Mouse (Mus musculus): ENCODE results near the gene Ttc23l. TPM values are rescaled to one million over a fixed set of nuclear protein-coding genes. Genes with fewer than 3 reads are reported as not detected.
"Not testable (repeated sequence)": the region's sequence is repeated elsewhere in the genome, so short reads cannot be mapped to it uniquely, and the experiment has no call there.

Gene Ttc23l
- polyA plus RNA-seq, 1 experiment from 2014 or later: not detected

DNA sequence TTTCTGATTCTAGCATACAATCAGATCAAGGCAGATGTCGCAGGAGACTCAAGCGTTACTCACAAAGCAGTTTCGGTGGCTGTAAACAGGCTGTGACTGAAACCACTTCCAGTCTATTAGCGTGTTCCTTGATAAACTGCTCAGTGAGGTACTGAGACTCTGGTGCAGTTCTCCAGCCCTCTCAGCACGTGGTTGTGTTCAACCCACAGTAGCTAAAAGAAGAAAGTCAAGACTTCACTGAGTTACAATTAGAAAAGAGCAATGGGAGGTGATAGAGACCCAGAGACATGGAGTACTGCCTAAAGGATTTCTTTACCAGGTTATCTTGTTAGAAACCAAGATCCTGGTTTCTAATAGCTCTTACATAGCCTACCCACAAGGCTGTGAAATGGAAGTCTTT, 58.9 kb downstream of the Ttc23l start:
- no peak overlapping the region for H3K4me3 ChIP-seq (replicated peaks; ENCODE audit: low read depth, low read length)
- H3K4me1 ChIP-seq (replicated peaks; ENCODE audit: insufficient read depth, low read length): no peaks in the 10 kb centered on the region
- no peaks in the 10 kb centered on the region for H3K9me3 ChIP-seq (replicated peaks; ENCODE audit: low read length)
- DNase-seq (ENCODE audit: low spot score) (no peak), ATAC-seq (replicated peaks; ENCODE audit: low FRiP score, low read depth) (no peak)
- H3K9ac ChIP-seq (ENCODE audit: low read depth, low read length): no peak overlapping the region
- no peak overlapping the region for H3K4me2 ChIP-seq (ENCODE audit: low read length)
- WGBS: 74% methylated on average over 5 of the region's 5 CpGs
- no peak for TF ChIP-seq CTCF (IDR thresholded peaks at IDR 0.05; ENCODE audit: low read depth)
- no peak overlapping the region for H3K27ac ChIP-seq
- H3K27me3 ChIP-seq (ENCODE audit: insufficient read depth, low read length): no peaks in the 10 kb centered on the region
- no peaks in the 10 kb centered on the region for H3K36me3 ChIP-seq (ENCODE audit: insufficient read depth, low read length)

DNA sequence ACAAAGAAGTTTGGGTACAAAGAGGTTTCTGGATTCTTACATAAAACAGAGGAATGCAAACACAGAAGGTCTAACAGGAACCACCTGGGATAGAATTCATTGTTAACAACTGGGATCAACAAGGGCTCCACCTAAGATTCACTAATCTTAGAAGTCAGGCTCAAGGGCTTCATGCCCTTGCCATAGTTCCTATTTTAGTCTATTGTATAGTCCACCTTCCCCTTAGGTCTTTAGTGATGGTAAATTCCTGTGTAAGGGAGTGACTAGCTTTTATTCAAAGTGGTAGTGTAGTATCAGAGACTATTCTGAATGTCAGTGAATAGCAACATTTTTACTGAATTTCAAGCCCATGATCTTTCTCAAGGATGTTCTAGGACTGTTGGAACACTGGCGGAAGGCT, 61.8 kb downstream of the Ttc23l start:
- H3K9ac ChIP-seq (ENCODE audit: low read depth, low read length); H3K4me2 ChIP-seq (ENCODE audit: low read length); H3K4me3 ChIP-seq (replicated peaks; ENCODE audit: low read depth, low read length); H3K4me1 ChIP-seq (replicated peaks; ENCODE audit: insufficient read depth, low read length); DNase-seq (ENCODE audit: low spot score); H3K9me3 ChIP-seq (replicated peaks; ENCODE audit: low read length); H3K36me3 ChIP-seq (ENCODE audit: insufficient read depth, low read length); H3K27me3 ChIP-seq (ENCODE audit: insufficient read depth, low read length); H3K27ac ChIP-seq; ATAC-seq (replicated peaks; ENCODE audit: low FRiP score, low read depth): not testable (repeated sequence)
- WGBS: 97% methylated on average over 1 of the region's 1 CpGs

DNA sequence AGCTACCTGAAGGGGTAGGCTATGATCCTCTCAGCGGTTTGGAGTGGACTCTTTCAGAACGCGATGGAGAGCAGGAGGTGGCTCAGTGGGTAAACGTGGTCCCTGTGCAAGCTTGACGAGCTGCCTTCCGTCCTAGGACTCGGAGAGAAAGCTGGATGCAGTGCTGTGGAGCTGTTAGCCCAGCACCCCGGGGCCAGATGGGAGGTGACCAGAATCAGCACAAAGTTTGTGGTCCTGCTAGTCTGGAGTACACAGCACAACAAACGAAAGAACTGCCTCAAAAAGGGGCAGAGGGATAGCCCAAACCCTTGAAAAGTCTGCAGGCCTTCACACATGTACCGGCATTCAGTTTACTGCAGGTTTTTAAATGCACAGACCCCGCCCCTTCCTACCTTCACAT, 62.5 kb downstream of the Ttc23l start:
- Histone ChIP-seq H3K9me3 (replicated peaks; ENCODE audit: low read length) (no peaks in the 10 kb centered on the region), H3K4me3 (replicated peaks; ENCODE audit: low read depth, low read length) (no peak overlapping the region), H3K36me3 (ENCODE audit: insufficient read depth, low read length) (peaks cover 4% of the 10 kb centered on the region; the same call in 1 of the 2 replicates), H3K27ac (no peak overlapping the region), H3K4me2 (ENCODE audit: low read length) (no peak overlapping the region), H3K27me3 (ENCODE audit: insufficient read depth, low read length) (no peaks in the 10 kb centered on the region), H3K4me1 (replicated peaks; ENCODE audit: insufficient read depth, low read length) (no peaks in the 10 kb centered on the region), H3K9ac (ENCODE audit: low read depth, low read length) (no peak overlapping the region)
- DNase-seq (ENCODE audit: low spot score): no peak
- ATAC-seq (replicated peaks; ENCODE audit: low FRiP score, low read depth): no peak
- no peak for TF ChIP-seq CTCF (IDR thresholded peaks at IDR 0.05; ENCODE audit: low read depth)
- WGBS: 93% methylated on average over 11 of the region's 11 CpGs

DNA sequence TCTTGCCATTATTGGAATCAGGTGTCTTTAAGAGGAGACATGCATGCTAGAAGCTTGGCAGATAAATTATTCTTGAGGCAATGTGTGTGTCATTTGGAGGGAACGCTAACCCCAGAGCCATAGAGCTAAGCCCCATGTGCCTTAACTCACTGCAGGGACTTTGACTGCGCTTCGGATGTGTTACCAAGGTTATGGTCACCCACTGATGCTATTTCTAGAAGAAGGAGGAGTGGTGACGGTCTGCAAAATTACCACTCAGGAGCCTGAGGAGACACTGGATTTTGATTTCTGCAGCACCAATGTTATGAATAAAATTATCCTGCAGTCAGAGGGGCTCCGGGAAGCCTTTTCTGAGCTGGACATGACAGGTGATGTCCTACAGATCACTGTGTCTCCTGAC, 68.4 kb downstream of the Ttc23l start:
- H3K9ac ChIP-seq (ENCODE audit: low read depth, low read length): no peak overlapping the region
- no peak for TF ChIP-seq CTCF (IDR thresholded peaks at IDR 0.05; ENCODE audit: low read depth)
- peaks cover 9% of the 10 kb centered on the region; the same call in 1 of the 2 replicates for H3K36me3 ChIP-seq (ENCODE audit: insufficient read depth, low read length)
- ATAC-seq (replicated peaks; ENCODE audit: low FRiP score, low read depth) (no peak), DNase-seq (ENCODE audit: low spot score) (no peak)
- H3K4me3 ChIP-seq (replicated peaks; ENCODE audit: low read depth, low read length): no peak overlapping the region
- 93% methylated on average over 5 of the region's 5 CpGs for WGBS
- H3K4me2 ChIP-seq (ENCODE audit: low read length): no peak overlapping the region
- no peaks in the 10 kb centered on the region for H3K9me3 ChIP-seq (replicated peaks; ENCODE audit: low read length)
- no peak overlapping the region for H3K27ac ChIP-seq
- no peaks in the 10 kb centered on the region for H3K27me3 ChIP-seq (ENCODE audit: insufficient read depth, low read length)
- no peaks in the 10 kb centered on the region for H3K4me1 ChIP-seq (replicated peaks; ENCODE audit: insufficient read depth, low read length)

DNA sequence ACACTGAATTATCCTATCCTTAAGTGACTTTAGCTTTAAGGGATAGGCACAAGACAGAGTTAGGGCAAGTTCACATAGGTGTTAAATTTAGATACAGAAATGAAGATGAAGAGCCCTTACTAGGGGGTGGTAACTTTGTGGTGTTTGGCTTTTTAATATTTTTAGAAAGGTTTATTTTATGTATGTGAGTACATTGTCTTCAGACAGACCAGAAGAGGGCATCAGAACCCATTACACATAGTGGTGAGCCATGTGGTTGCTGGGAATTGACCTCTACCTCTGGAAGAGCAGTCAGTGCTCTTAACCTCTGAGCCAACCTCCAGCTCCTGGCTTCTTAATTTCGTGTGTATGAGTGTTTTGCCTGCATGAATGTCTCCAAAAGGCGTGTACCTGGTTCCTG, 71.2 kb downstream of the Ttc23l start:
- Histone ChIP-seq H3K9me3 (replicated peaks; ENCODE audit: low read length) (no peaks in the 10 kb centered on the region), H3K9ac (ENCODE audit: low read depth, low read length) (no peak overlapping the region), H3K36me3 (ENCODE audit: insufficient read depth, low read length) (peaks cover 7% of the 10 kb centered on the region; the same call in 1 of the 2 replicates), H3K4me3 (replicated peaks; ENCODE audit: low read depth, low read length) (no peak overlapping the region), H3K27ac (peak overlapping the region; percentile 38; the same call in 1 of the 2 replicates), H3K4me2 (ENCODE audit: low read length) (peak overlapping the region; percentile 76; the same call in 1 of the 2 replicates), H3K4me1 (replicated peaks; ENCODE audit: insufficient read depth, low read length) (no peaks in the 10 kb centered on the region; the same call in 1 of the 2 replicates), H3K27me3 (ENCODE audit: insufficient read depth, low read length) (no peaks in the 10 kb centered on the region)
- TF ChIP-seq CTCF (IDR thresholded peaks at IDR 0.05; ENCODE audit: low read depth): peak; percentile 27; the same call in 1 of the 2 replicates
- ATAC-seq (replicated peaks; ENCODE audit: low FRiP score, low read depth) (no peak; the same call in 1 of the 2 replicates), DNase-seq (ENCODE audit: low spot score) (peak; percentile 25)
- WGBS: 57% methylated on average over 2 of the region's 2 CpGs

DNA sequence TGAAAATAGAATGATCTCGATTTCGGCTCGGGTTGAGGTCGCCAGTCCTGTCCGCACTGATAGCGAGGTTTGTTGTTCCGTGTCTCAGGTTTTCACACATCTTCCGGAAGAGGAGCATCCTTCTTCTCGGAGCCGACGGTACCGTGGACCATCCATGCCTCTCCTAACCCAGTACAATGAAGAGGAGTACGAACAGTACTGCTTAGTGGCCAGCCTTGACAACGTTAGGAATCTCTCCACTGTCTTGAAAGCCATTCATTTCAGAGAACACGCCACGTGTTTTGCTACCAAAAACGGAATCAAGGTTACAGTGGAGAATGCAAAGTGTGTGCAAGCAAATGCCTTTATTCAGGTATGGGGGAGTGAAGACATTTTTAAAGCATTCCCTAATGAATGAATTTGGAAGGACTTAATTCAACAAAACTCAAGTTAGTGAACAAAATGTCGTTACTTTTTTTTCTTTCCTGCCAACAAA, 72.1 kb downstream of the Ttc23l start:
- Histone ChIP-seq H3K4me2 (ENCODE audit: low read length) (peak overlapping the region; percentile 76), H3K27ac (no peak overlapping the region), H3K9me3 (replicated peaks; ENCODE audit: low read length) (no peaks in the 10 kb centered on the region), H3K4me1 (replicated peaks; ENCODE audit: insufficient read depth, low read length) (no peaks in the 10 kb centered on the region; the same call in 1 of the 2 replicates), H3K27me3 (ENCODE audit: insufficient read depth, low read length) (no peaks in the 10 kb centered on the region), H3K9ac (ENCODE audit: low read depth, low read length) (peak overlapping the region; percentile 92), H3K36me3 (ENCODE audit: insufficient read depth, low read length) (0 out of 2 replicates have a peak, but pooled peaks cover 5% of the 10 kb centered on the region), H3K4me3 (replicated peaks; ENCODE audit: low read depth, low read length) (peak overlapping the region; percentile 95)
- peak; percentile 31 for DNase-seq (ENCODE audit: low spot score)
- no peak for TF ChIP-seq CTCF (IDR thresholded peaks at IDR 0.05; ENCODE audit: low read depth)
- ATAC-seq (replicated peaks; ENCODE audit: low FRiP score, low read depth): peak; percentile 7; the same call in 1 of the 2 replicates
- under 1% methylated on average over 18 of the region's 18 CpGs for WGBS
